Mouse (Mus musculus) A20 (cell line): ENCODE results near the gene Slc16a10.

Experiments used
- DNase-seq: peaks from one replicate; pipeline ENCODE4 v3.0.0-alpha.2; 2011; ENCODE audit warnings: low read depth, low spot score

The Slc16a10 gene

DNA sequence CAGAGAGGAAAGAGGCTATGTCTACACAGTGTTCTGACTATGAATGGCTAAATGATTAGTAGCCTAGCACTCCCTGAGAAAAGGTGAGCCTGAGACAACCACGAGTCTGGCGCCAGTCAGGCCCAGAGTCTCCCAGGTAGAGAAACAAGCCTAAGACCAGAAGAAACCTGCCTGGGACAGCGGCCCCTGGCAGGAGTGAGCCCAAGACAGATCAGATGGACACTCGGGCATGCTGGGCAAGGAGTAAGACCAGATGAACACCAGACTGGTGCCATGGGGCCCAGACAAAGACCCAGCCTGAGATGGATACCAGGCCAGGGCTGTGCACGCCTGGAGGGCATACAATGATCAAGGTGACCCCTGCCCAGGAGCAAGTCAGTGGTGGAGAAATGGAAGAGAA is 32.5 kb downstream of the Slc16a10 start:
- no peak for DNase-seq

DNA sequence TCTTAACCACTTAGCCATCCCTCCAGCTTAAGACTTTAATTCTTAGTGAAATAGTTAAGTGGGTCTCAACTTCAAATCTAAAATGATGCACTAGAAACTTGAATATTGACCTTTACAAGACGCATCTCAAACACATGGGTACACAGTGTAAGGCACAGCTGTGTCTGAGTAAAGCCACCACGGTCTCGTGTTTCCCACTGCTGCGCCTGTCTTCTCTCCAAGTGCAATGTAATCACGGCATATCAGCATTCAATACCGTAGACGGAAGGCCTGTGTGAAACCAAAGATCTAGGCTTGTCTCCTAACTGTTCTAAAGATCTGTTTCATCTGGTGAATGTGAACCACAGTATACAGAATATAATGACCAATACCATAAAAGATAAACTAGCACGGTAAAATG is 33.1 kb downstream of the Slc16a10 start:
- no peak for DNase-seq

DNA sequence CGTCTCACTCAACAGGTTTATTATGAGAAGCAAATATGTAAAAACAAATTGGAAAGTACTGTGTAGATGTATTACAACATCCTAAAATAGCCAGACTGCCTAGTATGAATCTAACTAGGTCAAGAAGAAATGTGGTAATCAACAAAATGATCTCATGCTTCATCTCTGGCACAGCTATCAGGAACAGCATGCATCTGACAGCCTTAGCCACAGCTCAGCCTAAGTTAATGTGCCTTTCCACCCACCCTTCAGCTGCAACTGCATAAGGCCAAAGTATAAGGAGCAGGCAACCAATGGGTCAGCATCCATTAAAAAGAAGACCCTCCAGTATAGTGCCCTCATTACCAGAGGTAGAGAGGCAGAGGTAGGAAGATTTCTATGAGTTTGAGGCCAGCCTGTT is 34.1 kb downstream of the Slc16a10 start:
- DNase-seq = no peak

DNA sequence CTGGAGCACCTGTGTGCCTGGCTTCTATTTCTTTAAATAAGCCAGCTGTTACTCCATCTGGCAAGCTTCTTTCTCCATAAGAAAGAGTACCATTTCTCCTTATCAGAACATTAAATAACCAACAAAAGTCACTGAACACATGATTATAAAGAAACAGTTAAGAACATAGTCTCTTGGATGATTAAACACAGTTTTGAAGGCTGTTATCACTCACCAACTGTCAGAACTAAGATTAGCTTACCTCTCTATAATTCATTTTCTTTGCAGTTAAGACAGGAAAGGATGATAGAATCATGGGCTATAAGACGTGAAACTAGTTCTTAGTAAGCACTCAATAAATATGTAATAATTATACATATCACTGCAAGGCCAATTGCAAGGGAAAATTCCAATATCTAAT is 36.9 kb downstream of the Slc16a10 start:
- DNase-seq = no peak

DNA sequence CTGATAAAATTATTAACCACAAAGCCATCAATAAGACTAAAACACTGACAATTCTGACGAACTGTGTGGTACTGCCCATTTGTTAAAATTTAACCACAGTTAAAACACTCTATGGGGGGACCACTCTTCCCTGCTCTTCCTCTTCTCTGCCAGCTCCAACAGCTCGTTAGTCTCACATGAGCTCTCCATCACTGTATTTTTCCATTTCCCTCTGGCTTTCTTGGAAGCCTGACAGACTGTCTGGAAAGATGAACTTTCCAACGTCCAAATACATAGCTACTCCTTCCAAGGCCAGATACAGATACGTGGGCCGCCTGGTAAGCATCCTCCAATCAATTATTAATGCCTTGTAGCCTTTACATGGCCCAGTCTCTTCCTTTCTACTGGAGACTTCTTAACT is 38.3 kb downstream of the Slc16a10 start:
- no peak for DNase-seq

DNA sequence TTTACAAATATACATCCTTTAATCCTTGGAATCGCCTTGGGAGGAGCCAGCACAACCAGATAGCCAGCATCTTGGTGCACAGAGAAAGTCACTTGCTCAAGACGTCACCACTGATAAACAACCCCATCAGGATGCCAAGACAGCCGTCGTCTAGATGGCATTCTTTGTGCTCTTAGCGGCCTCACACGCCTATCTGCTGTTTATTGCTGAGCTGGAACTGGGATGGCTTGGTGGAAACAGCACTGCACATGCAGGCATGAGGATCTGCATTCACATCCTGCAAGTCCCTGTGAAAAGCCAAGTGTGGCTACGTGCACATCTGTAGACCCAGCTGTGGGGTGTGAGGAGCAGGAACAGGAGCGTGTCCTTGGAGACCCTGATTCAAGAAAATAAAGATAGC is 39.1 kb downstream of the Slc16a10 start:
- DNase-seq = no peak

DNA sequence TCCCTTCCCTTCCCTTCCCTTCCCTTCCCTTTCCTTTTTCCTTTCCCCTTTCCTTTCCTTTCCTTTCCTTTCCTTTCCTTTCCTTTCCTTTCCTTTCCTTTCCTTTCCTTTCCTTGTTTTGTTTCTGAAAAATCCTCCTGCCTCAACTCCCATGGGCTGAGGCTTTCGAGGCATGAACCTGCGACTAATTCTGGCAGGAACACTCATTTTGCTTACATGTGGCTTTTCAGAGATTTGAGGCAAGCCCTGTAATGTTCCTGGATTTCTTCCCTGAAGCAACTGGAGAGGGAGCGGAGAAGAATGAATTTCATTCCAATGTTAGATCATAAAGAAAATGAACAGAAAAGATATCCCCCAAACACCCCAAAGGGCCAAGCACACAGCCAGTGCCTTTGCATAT is 39.9 kb downstream of the Slc16a10 start:
- no peak for DNase-seq

DNA sequence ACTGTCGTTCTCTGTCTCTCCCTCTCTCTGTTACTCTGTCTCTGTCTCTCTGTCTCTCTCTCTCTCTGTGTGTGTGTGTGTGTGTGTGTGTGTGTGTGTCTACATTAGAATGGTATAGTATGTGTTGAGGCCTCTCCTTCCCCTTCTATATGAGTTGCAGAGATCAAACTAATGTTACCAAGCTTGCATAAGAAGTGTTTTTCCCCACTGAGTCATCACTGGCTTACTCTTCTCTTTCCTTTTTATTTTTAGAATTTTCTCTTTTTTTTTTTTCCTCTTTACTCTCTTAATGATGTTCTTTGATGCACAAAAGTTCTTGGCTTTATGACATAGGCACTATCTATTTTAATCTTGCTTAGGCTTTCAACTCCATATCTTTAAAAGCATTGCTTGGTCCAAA is 43.6 kb downstream of the Slc16a10 start:
- DNase-seq = no peak

DNA sequence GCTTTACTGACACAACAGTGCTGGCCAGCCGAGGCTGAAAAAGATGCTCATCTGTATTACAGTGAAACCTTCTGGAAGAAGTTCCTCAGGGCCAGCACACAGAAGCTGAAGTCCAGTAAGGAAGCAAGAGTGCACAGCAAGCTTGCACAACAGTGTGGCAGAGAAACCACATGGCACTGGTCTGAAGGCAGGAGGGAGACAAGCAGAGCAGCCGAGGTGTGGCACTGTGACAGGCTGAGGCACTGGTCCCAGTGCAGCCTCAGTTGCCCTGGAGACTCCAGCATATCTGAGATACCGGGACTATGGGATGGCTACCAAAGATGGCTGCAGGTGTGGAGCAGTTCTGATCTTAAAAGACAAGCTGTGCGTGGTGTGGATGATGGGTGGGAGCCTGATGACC is 44.5 kb downstream of the Slc16a10 start:
- DNase-seq = no peak

DNA sequence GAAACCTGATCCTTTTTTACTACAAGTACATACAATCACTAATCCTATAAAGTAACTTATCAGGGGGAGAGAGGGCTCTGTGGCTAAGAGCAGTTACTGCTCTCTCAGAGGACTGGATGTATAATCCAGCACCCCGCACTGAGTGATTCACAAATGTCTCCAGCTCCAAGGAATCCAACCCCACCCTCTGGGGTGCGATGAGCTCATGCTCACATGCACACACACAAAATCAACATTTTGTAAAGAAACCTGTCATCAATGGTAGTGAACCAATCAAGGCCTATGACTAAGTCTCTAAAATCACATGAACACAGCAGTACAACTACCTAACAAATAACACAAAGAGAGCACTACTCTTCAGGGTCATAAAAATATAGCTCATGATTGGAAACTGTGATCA is 47.3 kb downstream of the Slc16a10 start:
- no peak for DNase-seq

DNA sequence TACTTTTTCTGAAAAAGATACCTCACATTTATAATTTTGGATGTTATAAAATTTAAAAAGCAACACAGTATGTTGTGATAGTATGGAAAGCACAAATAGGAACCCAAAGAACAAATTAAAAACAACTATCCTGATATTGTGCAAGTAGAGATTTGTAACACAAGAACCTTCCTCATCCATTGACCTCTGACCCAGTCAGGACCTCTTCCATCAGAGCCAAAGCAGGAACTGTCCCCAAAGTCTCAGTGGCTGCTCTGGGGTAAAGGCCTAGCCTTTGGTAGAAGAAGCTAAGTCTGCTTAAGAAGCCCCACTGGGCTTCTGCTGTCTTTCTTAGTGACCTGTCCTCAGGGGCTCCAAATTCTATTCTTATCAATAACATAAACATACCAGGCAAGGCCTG is 48.5 kb downstream of the Slc16a10 start:
- DNase-seq = no peak

DNA sequence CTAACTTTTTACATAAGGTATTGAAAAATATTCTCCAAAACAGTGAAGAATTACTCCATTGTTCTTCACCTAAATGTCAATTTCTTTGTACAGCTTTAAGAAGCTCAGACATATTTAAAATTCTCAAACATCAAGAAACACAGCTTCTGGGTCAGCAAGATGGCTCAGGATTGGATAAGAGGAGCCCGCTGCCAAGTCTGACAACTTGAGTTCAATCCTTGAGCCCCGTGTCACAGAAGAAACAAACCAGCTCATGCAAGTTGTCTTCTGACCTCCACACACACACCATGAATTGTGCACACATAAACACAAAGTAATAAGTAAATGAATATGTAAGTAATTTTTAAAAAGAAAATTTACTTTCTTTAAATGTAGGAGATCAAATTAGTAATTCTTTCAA is 50.6 kb downstream of the Slc16a10 start:
- DNase-seq = no peak

DNA sequence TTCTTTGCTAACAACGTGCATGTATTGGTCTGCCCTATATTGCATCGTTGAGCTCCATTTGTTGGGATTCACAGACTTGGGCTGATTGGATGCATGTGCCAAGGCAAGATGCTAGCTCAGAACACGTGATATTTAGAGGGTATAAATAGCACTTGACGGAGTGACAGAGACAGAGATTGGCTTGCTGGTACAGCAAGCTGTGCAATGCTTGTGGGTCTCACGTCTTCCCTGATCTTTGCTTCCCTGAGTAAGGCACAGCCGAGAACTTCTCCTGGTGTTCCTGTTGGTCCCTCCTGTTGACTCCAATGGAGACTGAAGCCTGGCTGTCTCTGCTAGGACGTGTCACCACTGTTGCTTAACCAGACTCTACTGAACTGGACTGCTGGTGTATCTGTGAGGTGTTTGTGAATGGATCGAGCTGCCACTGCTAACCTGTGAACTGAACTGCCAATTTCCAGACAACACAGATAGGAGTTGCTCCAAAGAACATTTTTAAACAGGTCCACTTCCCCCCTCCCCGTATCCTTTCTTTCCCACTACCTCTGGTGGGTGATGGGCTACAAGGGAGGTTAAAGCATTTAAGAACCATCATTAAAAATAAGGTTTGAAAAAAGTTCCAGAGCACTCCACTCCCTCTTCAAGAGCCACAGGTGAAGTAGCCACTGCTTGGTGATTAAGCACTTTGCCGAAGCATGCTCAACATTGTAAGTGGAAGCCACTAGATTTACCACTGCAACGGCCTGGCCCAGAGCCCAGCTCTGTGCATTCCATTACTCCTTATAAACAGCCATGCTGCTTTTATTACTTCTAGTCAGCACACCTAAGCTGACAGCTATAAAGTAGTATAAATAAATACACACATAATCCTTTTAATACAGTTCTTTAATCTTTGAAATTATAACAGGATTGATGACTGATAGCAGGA is 51.3 kb downstream of the Slc16a10 start:
- no peak for DNase-seq

DNA sequence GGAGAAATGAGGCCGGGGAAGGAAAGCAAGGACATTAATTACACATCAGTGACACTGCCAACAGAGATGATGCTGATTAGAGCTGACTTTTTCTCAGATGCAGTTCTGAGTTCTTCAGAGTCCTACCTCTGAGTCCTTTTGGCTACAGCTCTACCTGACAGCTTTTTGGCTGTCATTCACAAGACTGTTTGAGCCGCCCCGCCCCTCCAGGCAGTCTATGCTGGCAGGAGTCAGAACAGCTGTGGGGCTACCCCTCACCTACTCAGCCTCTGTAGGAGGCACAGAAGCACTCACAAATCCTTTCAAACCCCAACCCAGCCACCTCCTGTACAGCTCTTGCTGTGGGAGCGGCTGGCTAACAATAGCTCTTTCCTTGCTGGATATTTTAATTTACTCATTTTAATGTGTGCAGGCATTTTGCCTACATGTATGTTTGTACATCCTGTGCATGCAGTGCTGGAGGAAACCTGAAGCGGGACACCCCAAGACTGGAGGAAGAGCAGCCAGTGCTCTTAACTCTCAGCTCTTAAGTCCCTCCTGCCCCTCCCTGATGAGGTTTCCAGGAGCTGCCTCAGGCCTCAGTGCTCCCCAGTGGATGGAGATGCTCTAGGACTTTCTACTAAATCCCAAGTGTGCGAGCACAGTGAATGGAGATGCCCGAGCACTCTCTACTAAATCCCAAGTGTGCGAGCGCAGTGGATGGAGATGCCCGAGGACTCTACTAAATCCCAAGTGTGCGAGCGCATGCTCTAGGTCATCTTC is 57.5 kb downstream of the Slc16a10 start:
- DNase-seq = no peak

DNA sequence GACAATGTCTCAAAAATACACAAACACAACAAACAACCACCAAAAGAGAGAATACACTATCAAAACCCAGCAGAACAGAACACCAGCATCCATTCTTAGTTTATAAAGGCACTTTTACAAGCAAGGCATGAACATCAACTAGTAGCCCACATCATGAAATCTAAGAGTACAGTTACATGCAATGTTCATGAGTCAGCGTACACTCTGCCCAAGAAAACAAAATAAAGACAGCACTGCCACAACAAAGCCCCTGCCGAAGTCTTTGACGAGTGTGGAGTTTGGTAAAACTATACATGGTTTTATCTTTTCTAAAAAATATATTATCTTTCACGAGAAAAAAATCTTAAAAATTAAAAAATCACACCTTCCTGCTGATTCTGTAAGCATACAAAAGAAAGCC is 58.5 kb downstream of the Slc16a10 start:
- no peak for DNase-seq

DNA sequence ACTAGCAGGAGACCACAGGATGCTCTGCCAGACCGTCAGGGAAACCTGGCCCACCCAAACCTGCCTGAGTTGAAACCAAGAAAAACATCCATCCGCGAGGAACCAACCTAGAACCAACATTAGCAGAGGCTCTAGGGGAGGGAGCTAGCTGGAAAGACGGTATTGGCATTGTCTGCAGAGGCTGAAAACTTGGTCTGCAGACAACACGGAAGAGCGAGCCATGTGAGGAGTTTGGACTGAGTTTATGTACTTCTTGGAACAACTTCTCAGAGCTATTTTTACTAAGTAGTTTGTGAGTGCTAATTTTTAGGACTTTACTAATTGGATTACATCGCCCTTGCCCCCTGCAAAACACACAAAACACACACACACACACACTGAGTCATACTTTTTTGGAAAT is 59.4 kb downstream of the Slc16a10 start:
- DNase-seq = no peak

DNA sequence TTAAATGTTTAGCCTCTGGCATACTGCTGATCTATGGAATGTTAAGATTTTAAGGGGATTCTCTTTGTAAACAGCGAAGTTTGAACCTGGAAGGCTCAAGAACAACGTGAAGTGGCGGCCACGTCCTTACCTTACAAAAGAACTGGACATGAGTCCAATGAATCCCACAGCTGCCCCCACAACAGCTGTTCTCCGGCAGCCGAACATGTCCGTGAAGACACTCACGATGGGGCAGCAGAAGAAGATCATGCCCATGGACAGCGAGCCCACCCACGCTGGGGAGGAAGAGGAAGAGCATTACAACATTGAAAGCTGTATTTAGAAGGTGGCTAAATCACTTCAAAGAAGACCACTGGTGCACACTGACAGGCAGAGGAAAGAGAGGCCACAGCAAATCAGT is 61.5 kb downstream of the Slc16a10 start:
- no peak for DNase-seq

DNA sequence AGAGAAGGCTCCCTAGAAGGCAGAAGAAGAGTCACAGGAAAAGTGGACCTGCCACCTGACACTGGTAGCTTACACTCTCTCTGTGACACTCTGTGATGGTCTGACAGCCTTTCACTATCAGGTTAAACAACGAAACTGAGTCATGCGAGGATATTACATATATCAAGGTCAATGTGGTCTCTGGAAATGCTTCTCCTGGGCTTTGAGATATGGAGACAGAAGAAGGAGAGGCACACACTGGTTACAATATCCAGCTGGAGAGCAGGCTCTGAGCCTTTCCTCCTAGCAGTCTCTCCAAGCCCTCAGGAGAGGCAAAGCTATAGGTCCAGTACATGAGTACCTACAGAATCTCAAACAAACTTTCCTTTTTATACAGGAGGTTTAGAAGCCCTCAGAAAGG is 62.8 kb downstream of the Slc16a10 start:
- DNase-seq = no peak

DNA sequence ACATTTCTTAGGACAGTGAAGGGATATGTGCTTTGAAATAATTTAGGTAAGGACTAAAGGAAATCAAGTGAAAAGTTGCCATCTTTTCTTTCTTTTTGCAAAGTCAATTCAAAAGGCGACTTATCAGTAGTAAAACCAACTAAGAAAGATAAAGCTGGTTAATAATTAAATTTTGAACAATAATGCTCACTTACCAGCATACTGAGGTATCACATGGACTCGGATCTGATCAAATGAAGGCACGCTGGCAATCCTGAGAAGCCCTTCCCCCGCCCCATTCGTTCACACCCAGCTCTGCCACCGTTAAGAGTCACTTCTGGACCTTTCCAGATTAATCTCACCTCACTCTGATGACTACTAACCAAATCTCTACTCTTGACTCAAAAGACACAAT is 64.1 kb downstream of the Slc16a10 start:
- no peak for DNase-seq

DNA sequence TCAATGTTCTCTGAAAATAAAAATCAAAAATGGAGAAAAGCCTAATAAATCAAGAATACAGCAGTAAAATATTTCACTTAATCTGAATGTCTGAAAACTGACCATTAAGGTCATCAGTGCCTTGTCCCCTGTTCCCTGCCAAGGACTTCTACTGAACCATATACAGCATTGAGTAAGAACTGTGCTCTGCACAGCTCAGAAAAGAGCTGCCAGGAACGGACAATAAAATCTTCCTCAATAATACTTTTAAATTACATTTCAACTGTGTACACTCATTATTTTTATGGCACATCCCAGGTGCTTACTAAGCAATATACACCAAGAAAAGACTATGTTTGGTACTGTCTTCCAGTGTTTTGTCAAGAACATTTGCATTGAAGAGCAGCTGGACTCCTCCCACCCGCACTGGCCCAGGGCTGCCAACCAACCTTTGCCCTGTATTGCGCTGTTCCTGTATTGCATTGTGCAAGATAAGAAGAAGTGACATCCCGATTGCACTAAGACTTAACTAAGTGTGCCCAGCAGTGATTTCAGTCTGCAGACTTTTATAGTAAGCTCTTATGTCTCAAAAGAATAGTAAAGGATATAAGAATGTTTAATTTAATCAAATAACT is 64.6 kb downstream of the Slc16a10 start:
- no peak for DNase-seq

DNA sequence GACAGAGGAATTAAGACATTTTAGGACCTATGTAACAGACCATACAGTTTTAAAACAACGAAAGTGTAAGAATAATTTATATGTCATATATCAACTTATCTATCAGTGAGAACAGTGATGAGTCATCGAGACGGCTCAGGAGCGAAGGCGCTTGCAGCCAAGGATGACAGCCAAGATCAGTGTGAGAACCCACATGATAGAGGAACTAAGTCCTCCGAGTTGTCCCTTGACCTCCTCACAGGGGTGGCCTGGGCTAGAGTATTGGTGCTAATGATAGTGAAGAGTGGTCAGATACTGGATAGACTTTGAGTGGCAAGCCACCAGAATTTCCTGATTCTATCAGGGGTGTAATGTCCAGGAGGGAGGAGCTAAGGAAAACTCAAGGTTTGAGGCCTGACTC is 68.5 kb downstream of the Slc16a10 start:
- DNase-seq = no peak

DNA sequence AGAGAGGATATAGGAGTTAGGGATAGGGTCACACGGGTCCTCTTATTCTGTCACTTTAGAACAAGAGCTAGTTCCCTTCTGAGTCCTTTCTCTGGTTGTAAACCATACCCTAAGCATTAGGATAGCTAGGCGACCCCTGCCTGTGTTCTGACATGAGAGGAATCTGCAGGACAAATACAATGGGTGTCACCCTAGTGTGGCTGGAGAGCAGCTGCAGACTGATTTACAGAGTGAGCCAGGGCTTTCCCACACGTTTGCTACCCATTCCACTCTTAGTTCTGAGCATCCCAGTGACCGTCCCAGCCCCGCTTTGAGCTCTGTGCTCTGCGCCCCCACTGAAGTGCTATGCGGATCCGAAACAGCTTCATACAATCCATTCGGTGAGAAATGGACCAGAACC is 71.4 kb downstream of the Slc16a10 start:
- DNase-seq = no peak

DNA sequence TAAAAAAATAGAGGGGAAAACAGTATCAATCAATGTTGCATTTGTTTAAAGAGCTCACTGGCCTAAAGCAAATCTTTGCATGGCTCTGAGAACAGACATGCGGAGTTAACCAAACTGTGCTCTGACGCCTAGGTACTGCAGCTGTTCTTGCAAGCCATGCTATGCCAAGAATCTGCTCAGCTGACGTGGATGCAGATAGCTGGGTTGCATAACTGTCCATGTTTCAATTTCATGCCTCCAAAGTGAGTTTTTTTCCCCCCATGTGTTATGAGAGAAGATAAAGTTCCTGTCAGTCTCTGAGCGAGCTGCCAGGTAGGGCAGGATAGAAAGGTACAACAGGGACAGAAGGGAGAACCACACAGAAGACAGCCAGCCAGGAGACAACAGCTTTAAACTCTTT is 72.8 kb downstream of the Slc16a10 start:
- no peak for DNase-seq
